Mouse (Mus musculus): Measurements from ENCODE around the gene Ccdc24. TPM values are rescaled to one million over a fixed set of nuclear protein-coding genes. Genes with fewer than 3 reads are reported as not detected.

The Ccdc24 gene
- total and polyA plus RNA-seq, 3 experiments, result 0.19 to 0.36 TPM; not detected in 1

GRCm38 (mm10) chr4:117887920-117888319 lies 15.6 kb upstream of the Ccdc24 start:
- Histone ChIP-seq H3K9ac (ENCODE audit: control insufficient read depth, low read depth, low read length, poor library complexity, severe bottlenecking) (no peak overlapping the region), H3K36me3 (ENCODE audit: control insufficient read depth in 1 of 2, insufficient read depth in 2 of 2, low read length in 2 of 2) (peaks cover 0 to 3% of the 10 kb centered on the region in 2 experiments; a peak in 3 of 4 replicates), H3K4me3 (ENCODE audit: control insufficient read depth in 1 of 2, insufficient read depth in 1 of 2, low read depth in 2 of 2, low read length in 2 of 2) (no peak overlapping the region), H3K27ac (ENCODE audit: control insufficient read depth, low read depth, low read length) (no peak overlapping the region), H3K9me3 (replicated peaks; ENCODE audit: insufficient read depth, low read length) (no peaks in the 10 kb centered on the region), H3K27me3 (ENCODE audit: control insufficient read depth in 1 of 2, insufficient read depth in 2 of 2, low read length in 2 of 2) (no peaks in the 10 kb centered on the region), H3K79me2 (ENCODE audit: control insufficient read depth, insufficient read depth, low read length, poor library complexity) (peaks cover 25% of the 10 kb centered on the region), H3K4me1 (ENCODE audit: control insufficient read depth in 1 of 2, insufficient read depth in 2 of 2, low read length in 2 of 2) (peaks cover 0 to 15% of the 10 kb centered on the region in 2 experiments; a peak in 3 of 4 replicates)
- DNase-seq (ENCODE audit: low read depth, low spot score), result no peak
- TF ChIP-seq ETS1 (IDR thresholded peaks at IDR 0.05; ENCODE audit: low read depth, low read length) (no peak), BHLHE40 (IDR thresholded peaks at IDR 0.05; ENCODE audit: borderline replicate concordance, low read depth, low read length) (no peak), MAFK (IDR thresholded peaks at IDR 0.05; ENCODE audit: borderline replicate concordance, low read depth, low read length) (no peak), GABPA (IDR thresholded peaks at IDR 0.05; ENCODE audit: low read depth, low read length) (no peak)

GRCm38 (mm10) chr4:117887133-117887532 lies 14.8 kb upstream of the Ccdc24 start, which contains the start of gene Atp6v0b:
TSS of gene Atp6v0b (minus strand) at chr4:117887333.
- peak within 1 kb of the TSS; percentile 62 for H3K27ac ChIP-seq (ENCODE audit: control insufficient read depth, low read depth, low read length)
- H3K79me2 ChIP-seq (ENCODE audit: control insufficient read depth, insufficient read depth, low read length, poor library complexity), result peaks cover 25% of the 10 kb centered on the region
- H3K9me3 ChIP-seq (replicated peaks; ENCODE audit: insufficient read depth, low read length), result no peaks in the 10 kb centered on the region
- H3K4me1 ChIP-seq (ENCODE audit: control insufficient read depth in 1 of 2, insufficient read depth in 2 of 2, low read length in 2 of 2), result peaks cover 0 to 15% of the 10 kb centered on the region in 2 experiments; a peak in 3 of 4 replicates
- H3K27me3 ChIP-seq (ENCODE audit: control insufficient read depth in 1 of 2, insufficient read depth in 2 of 2, low read length in 2 of 2), result no peaks in the 10 kb centered on the region
- H3K9ac ChIP-seq (ENCODE audit: control insufficient read depth, low read depth, low read length, poor library complexity, severe bottlenecking), result peak within 1 kb of the TSS; percentile 93
- DNase-seq (ENCODE audit: low read depth, low spot score), result peak; percentile 92
- peaks cover 0 to 3% of the 10 kb centered on the region in 2 experiments; a peak in 3 of 4 replicates for H3K36me3 ChIP-seq (ENCODE audit: control insufficient read depth in 1 of 2, insufficient read depth in 2 of 2, low read length in 2 of 2)
- peak within 1 kb of the TSS; percentile 60 to 90 for H3K4me3 ChIP-seq (ENCODE audit: control insufficient read depth in 1 of 2, insufficient read depth in 1 of 2, low read depth in 2 of 2, low read length in 2 of 2)
- no peak for TF ChIP-seq E2F4 (IDR thresholded peaks at IDR 0.05; ENCODE audit: borderline replicate concordance, low read depth, low read length)
- peak; percentile 64; the same call in 1 of the 2 replicates for TF ChIP-seq ETS1 (IDR thresholded peaks at IDR 0.05; ENCODE audit: low read depth, low read length)
- TF ChIP-seq SMC3 (IDR thresholded peaks at IDR 0.05; ENCODE audit: low read depth, low read length), result no peak
- no peak for TF ChIP-seq EP300 (IDR thresholded peaks at IDR 0.05; ENCODE audit: low read depth in 1 of 2, low read length in 2 of 2)
- no peak for TF ChIP-seq POLR2AphosphoS5 (IDR thresholded peaks at IDR 0.05; ENCODE audit: borderline replicate concordance, low read depth, low read length)
- peak; percentile 72 for TF ChIP-seq NELFE (IDR thresholded peaks at IDR 0.05; ENCODE audit: low read depth, low read length)
- peak; percentile 63 for TF ChIP-seq TCF12 (IDR thresholded peaks at IDR 0.05; ENCODE audit: low read depth, low read length)
- TF ChIP-seq TBP (IDR thresholded peaks at IDR 0.05; ENCODE audit: low read depth, low read length), result no peak
- no peak for TF ChIP-seq MAFK (IDR thresholded peaks at IDR 0.05; ENCODE audit: borderline replicate concordance, low read depth, low read length)
- TF ChIP-seq CHD1 (IDR thresholded peaks at IDR 0.05; ENCODE audit: low read depth, low read length), result no peak
- peak; percentile 65 for TF ChIP-seq NRF1 (IDR thresholded peaks at IDR 0.05; ENCODE audit: insufficient read depth, low read depth, low read length, poor library complexity, severe bottlenecking)
- TF ChIP-seq USF2 (IDR thresholded peaks at IDR 0.05; ENCODE audit: borderline replicate concordance in 1 of 2, insufficient read depth in 1 of 2, low read depth in 1 of 2, low read length in 2 of 2), result peak; percentile 98 to 100
- TF ChIP-seq UBTF (IDR thresholded peaks at IDR 0.05; ENCODE audit: borderline replicate concordance, insufficient read depth, low read depth, low read length), result no peak
- TF ChIP-seq ZNF384 (IDR thresholded peaks at IDR 0.05; ENCODE audit: low read depth, low read length), result no peak
- TF ChIP-seq MEF2A (IDR thresholded peaks at IDR 0.05; ENCODE audit: extremely low read depth, insufficient replicate concordance, low read depth, low read length, poor library complexity, severe bottlenecking), result no peak
- peak; percentile 99 for TF ChIP-seq HCFC1 (IDR thresholded peaks at IDR 0.05; ENCODE audit: low read depth, low read length)
- TF ChIP-seq ZKSCAN1 (IDR thresholded peaks at IDR 0.05; ENCODE audit: low read depth, low read length), result no peak
- TF ChIP-seq RCOR1 (IDR thresholded peaks at IDR 0.05; ENCODE audit: low read depth, low read length), result 0 out of 2 replicates have a peak, but pooled peaks have one; percentile 34
- TF ChIP-seq GATA1 (IDR thresholded peaks at IDR 0.05; ENCODE audit: low read depth, low read length), result no peak
- TF ChIP-seq BHLHE40 (IDR thresholded peaks at IDR 0.05; ENCODE audit: borderline replicate concordance, low read depth, low read length), result peak; percentile 98
- TF ChIP-seq POLR2AphosphoS2 (IDR thresholded peaks at IDR 0.05; ENCODE audit: low read length), result no peak
- 0 out of 6 replicates have a peak, but pooled peaks of 1 of the 3 experiments have one; percentile 0 for TF ChIP-seq CTCF (IDR thresholded peaks at IDR 0.05 in 2 of 3, conservative IDR thresholded peaks at IDR 0.05 in 1 of 3; ENCODE audit: control insufficient read depth in 1 of 3, insufficient read depth in 1 of 3, low read depth in 2 of 3, low read length in 3 of 3, poor library complexity in 1 of 3, severe bottlenecking in 1 of 3)
- peak; percentile 99 for TF ChIP-seq MAX (IDR thresholded peaks at IDR 0.05; ENCODE audit: low read length)
- no peak for TF ChIP-seq ZC3H11A (IDR thresholded peaks at IDR 0.05; ENCODE audit: low read depth, low read length)
- no peak for TF ChIP-seq MYB (IDR thresholded peaks at IDR 0.05; ENCODE audit: low read depth, low read length)
- peak; percentile 56 to 81; a peak in 3 of 4 replicates for TF ChIP-seq POLR2A (IDR thresholded peaks at IDR 0.05; ENCODE audit: control insufficient read depth in 1 of 2, insufficient read depth in 1 of 2, low read depth in 1 of 2, low read length in 2 of 2, poor library complexity in 1 of 2)
- TF ChIP-seq CHD2 (IDR thresholded peaks at IDR 0.05; ENCODE audit: low read length), result no peak
- TF ChIP-seq MAZ (IDR thresholded peaks at IDR 0.05; ENCODE audit: low read depth, low read length), result no peak
- TF ChIP-seq MXI1 (IDR thresholded peaks at IDR 0.05; ENCODE audit: low read depth, low read length), result peak; percentile 90

Measured in MEL (cell line).